Mouse (Mus musculus): Measurements from ENCODE around the gene Arel1. TPM values are rescaled to one million over a fixed set of nuclear protein-coding genes. Genes with fewer than 3 reads are reported as not detected.

The Arel1 gene
- polyA plus RNA-seq, 1 experiment: 42.1 TPM

GRCm38 (mm10) chr12:84943006-84943952 is 27.4 kb downstream of the Arel1 start:
- 97% methylated on average over 21 of the region's 21 CpGs for WGBS
- Histone ChIP-seq H3K4me3 (ENCODE audit: control insufficient read depth, insufficient read depth, low read length) (no peak overlapping the region), H3K4me1 (replicated peaks; ENCODE audit: control insufficient read depth, insufficient read depth, low read length) (peaks cover 6% of the 10 kb centered on the region), H3K36me3 (ENCODE audit: control insufficient read depth, insufficient read depth, low read length) (peaks cover 21% of the 10 kb centered on the region), H3K27ac (ENCODE audit: control insufficient read depth, insufficient read depth, low read length) (no peak overlapping the region), H3K27me3 (ENCODE audit: control insufficient read depth, insufficient read depth, low read length) (no peaks in the 10 kb centered on the region)
- TF ChIP-seq CTCF (IDR thresholded peaks at IDR 0.05; ENCODE audit: borderline replicate concordance, control insufficient read depth, extremely low read depth, insufficient read depth, low read length, poor library complexity): no peak
- no peak for TF ChIP-seq POLR2A (IDR thresholded peaks at IDR 0.05; ENCODE audit: control insufficient read depth, extremely low read depth, insufficient read depth, low read length, poor library complexity)
- no peak for DNase-seq

- H3K36me3 ChIP-seq (ENCODE audit: control insufficient read depth, insufficient read depth, low read length): peaks cover 23% of the 10 kb centered on the region
- H3K4me3 ChIP-seq (ENCODE audit: control insufficient read depth, insufficient read depth, low read length): no peak overlapping the region
- no peaks in the 10 kb centered on the region for H3K27me3 ChIP-seq (ENCODE audit: control insufficient read depth, insufficient read depth, low read length)
- TF ChIP-seq CTCF (IDR thresholded peaks at IDR 0.05; ENCODE audit: borderline replicate concordance, control insufficient read depth, extremely low read depth, insufficient read depth, low read length, poor library complexity) (no peak), POLR2A (IDR thresholded peaks at IDR 0.05; ENCODE audit: control insufficient read depth, extremely low read depth, insufficient read depth, low read length, poor library complexity) (no peak)
- DNase-seq: peak; percentile 2
- peaks cover 6% of the 10 kb centered on the region for H3K4me1 ChIP-seq (replicated peaks; ENCODE audit: control insufficient read depth, insufficient read depth, low read length)
- 12% methylated on average over 13 of the region's 13 CpGs for WGBS
- no peak overlapping the region for H3K27ac ChIP-seq (ENCODE audit: control insufficient read depth, insufficient read depth, low read length)
Measured at GRCm38 (mm10) chr12:84941717-84942116, 29.0 kb downstream of the Arel1 start.

DNA sequence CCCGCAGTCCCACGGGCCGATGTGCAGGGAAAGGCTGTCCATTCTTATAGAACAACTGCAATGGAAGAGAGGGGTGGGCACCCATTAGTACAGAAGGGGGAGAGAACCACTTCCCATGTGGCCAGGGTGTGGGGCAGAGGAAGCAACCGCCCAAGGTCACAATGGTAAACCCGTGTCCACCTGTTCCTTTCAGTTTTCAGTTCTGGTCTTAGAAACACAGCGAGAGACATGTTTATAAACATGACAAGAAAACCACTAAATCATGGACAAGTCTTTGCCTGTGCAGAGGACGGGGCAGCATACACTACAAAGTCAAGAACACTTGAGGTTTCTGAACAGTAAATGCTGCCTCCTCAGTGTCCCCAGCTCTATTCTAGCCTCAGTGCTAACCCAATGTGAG is 30.4 kb downstream of the Arel1 start:
- Histone ChIP-seq H3K4me1 (replicated peaks; ENCODE audit: control insufficient read depth, insufficient read depth, low read length) (peaks cover 6% of the 10 kb centered on the region), H3K4me3 (ENCODE audit: control insufficient read depth, insufficient read depth, low read length) (no peak overlapping the region), H3K27ac (ENCODE audit: control insufficient read depth, insufficient read depth, low read length) (no peak overlapping the region), H3K27me3 (ENCODE audit: control insufficient read depth, insufficient read depth, low read length) (no peaks in the 10 kb centered on the region), H3K36me3 (ENCODE audit: control insufficient read depth, insufficient read depth, low read length) (peaks cover 28% of the 10 kb centered on the region)
- TF ChIP-seq CTCF (IDR thresholded peaks at IDR 0.05; ENCODE audit: borderline replicate concordance, control insufficient read depth, extremely low read depth, insufficient read depth, low read length, poor library complexity): no peak
- 95% methylated on average over 7 of the region's 7 CpGs for WGBS
- no peak for DNase-seq

- no peaks in the 10 kb centered on the region for H3K27me3 ChIP-seq (ENCODE audit: control insufficient read depth, insufficient read depth, low read length)
- WGBS: 96% methylated on average over 7 of the region's 7 CpGs
- H3K4me1 ChIP-seq (replicated peaks; ENCODE audit: control insufficient read depth, insufficient read depth, low read length): peaks cover 6% of the 10 kb centered on the region
- H3K36me3 ChIP-seq (ENCODE audit: control insufficient read depth, insufficient read depth, low read length): peaks cover 40% of the 10 kb centered on the region
- no peak for TF ChIP-seq POLR2A (IDR thresholded peaks at IDR 0.05; ENCODE audit: control insufficient read depth, extremely low read depth, insufficient read depth, low read length, poor library complexity)
- no peak overlapping the region for H3K4me3 ChIP-seq (ENCODE audit: control insufficient read depth, insufficient read depth, low read length)
- no peak for DNase-seq
- no peak overlapping the region for H3K27ac ChIP-seq (ENCODE audit: control insufficient read depth, insufficient read depth, low read length)
Measured at GRCm38 (mm10) chr12:84939117-84939516, 31.6 kb downstream of the Arel1 start.

DNA sequence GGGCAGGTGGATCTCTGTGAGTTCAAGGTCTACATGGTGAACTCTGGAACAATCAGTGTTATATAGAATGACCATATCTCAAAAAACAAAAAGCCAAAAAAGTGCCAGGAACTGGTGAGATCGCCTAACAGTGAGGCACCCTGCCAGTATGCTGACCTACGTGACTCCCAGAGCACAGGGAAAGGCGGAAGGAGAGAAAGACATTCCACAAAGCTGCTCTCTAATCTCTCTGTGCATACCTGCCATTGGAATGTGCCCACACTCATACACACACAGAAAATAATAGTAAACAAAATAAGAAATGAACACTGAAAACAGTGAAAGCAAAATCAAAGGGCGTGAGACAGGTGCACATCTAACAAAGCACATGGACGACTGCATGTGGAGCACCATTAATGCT is 35.4 kb downstream of the Arel1 start:
- no peak for DNase-seq
- 91% methylated on average over 5 of the region's 5 CpGs for WGBS
- H3K27ac ChIP-seq (ENCODE audit: control insufficient read depth, insufficient read depth, low read length): no peak overlapping the region
- no peak for TF ChIP-seq CTCF (IDR thresholded peaks at IDR 0.05; ENCODE audit: borderline replicate concordance, control insufficient read depth, extremely low read depth, insufficient read depth, low read length, poor library complexity)
- no peak for TF ChIP-seq POLR2A (IDR thresholded peaks at IDR 0.05; ENCODE audit: control insufficient read depth, extremely low read depth, insufficient read depth, low read length, poor library complexity)
- H3K4me3 ChIP-seq (ENCODE audit: control insufficient read depth, insufficient read depth, low read length): no peak overlapping the region
- no peaks in the 10 kb centered on the region for H3K4me1 ChIP-seq (replicated peaks; ENCODE audit: control insufficient read depth, insufficient read depth, low read length)
- H3K27me3 ChIP-seq (ENCODE audit: control insufficient read depth, insufficient read depth, low read length): no peaks in the 10 kb centered on the region
- H3K36me3 ChIP-seq (ENCODE audit: control insufficient read depth, insufficient read depth, low read length): peaks cover 64% of the 10 kb centered on the region

DNA sequence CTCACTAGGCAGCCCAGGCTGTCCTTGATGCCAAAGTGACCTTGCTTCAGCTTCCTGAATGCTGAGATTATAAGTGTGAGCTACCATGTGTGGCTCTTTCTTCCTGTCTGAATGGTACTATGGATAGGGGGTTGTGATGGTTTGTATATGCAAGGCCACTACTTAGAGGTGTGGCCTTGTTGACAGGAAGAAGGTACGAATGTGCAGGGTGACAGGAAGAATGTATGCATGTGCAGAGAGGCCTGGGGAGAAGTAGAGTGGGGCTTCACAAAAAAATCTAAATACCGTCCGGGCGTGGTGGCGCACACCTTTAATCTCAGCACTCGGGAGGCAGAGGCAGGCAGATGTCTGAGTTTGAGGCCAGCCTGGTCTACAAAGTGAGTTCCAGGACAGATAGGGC is 38.5 kb downstream of the Arel1 start:
- WGBS: 95% methylated on average over 6 of the region's 6 CpGs
- H3K4me3 ChIP-seq (ENCODE audit: control insufficient read depth, insufficient read depth, low read length): no peak overlapping the region
- DNase-seq: no peak
- no peak for TF ChIP-seq POLR2A (IDR thresholded peaks at IDR 0.05; ENCODE audit: control insufficient read depth, extremely low read depth, insufficient read depth, low read length, poor library complexity)
- no peak for TF ChIP-seq CTCF (IDR thresholded peaks at IDR 0.05; ENCODE audit: borderline replicate concordance, control insufficient read depth, extremely low read depth, insufficient read depth, low read length, poor library complexity)
- H3K27ac ChIP-seq (ENCODE audit: control insufficient read depth, insufficient read depth, low read length): no peak overlapping the region
- no peaks in the 10 kb centered on the region for H3K4me1 ChIP-seq (replicated peaks; ENCODE audit: control insufficient read depth, insufficient read depth, low read length)
- H3K27me3 ChIP-seq (ENCODE audit: control insufficient read depth, insufficient read depth, low read length): no peaks in the 10 kb centered on the region
- peaks cover 66% of the 10 kb centered on the region for H3K36me3 ChIP-seq (ENCODE audit: control insufficient read depth, insufficient read depth, low read length)
